Comparison of ENCODE assay signal across 13 mouse cellular contexts in the genomic region with DNA sequence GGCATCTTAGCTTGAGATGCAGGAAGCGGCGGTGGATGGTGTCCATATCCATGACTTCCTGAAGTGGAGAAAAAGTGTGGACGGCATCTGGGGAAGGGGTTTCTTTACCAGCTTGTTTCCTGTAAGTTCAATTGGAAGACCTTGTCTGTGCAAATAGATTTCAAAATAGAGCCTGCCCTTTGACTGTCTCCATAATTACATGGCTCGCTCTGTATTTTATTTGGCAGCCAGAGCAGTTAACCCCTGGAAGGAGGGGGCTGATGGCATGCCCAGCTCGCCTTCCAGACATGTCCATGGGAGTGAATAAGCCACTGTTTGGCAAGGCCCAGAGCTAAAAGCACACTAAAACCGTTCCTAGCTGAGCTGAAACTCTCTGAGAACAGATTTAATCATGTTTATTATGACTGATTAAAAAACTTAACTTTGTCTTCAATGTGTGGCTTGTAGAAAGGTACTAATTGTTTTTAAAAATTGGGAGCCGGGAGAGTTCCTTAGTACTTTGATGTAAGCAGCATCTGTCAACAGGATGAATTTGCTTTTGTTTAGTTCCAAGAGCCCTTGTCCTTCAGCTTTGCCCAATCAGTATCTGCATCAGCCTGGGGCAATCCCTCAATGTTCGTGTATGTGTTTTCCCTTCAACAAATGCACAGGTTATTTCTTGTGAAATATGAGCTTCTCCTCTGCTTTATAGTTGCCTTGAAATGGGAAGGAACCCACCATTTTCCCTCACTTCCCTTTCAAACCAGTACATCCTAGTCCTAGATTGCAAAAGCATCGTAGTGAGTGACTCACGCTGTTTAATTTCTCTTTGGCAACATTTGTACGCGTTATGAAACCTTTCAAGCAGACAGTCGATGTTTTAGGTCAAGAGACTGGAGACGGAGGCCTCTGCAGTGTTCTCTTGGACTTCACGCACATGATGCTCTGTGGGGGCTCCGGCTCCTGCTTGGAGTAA. TPM values are rescaled to one million over a fixed set of nuclear protein-coding genes. Genes with fewer than 3 reads are reported as not detected.
A peak's percentile ranks its signal among the peaks of the same experiment; 100 is the strongest.
DNase-seq lines count a peak whose midpoint lies in the region; ATAC-seq and TF ChIP-seq lines count a peak whose summit lies in the region.
"Had no signal": no experiment of that assay in that cellular context is flagged by ENCODE, and none has a peak within 500 bp of the region (broad histone marks: within the 10 kb centered on the region; RNA-seq: fewer than 3 reads in every experiment).

No protein-coding gene starts in this region.

- H3K36me3 ChIP-seq in forebrain, embryonic 10.5 days (replicated peaks), result no peaks in the 10 kb centered on the region
- H3K36me3 ChIP-seq in forebrain, embryonic 13.5 days (ENCODE audit: poor library complexity, severe bottlenecking), result no peaks in the 10 kb centered on the region
- no peaks in the 10 kb centered on the region for H3K36me3 ChIP-seq in limb, embryonic 11.5 days (ENCODE audit: control insufficient read depth, insufficient read depth, low read length)
- H3K36me3 ChIP-seq: midbrain, embryonic 10.5 days had no signal

- no peak for DNase-seq in forebrain, embryonic 10.5 days (ENCODE audit: extremely low spot score, low spot score)
- peak; percentile 39 for DNase-seq in 3134 (ENCODE audit: extremely low read depth, insufficient read length, low spot score)
- peak; percentile 64 for DNase-seq in brain, embryonic 14.5 days (ENCODE audit: low read depth)
- DNase-seq in limb, embryonic 11.5 days (ENCODE audit: low spot score), result no peak
- no peak for DNase-seq in spleen, postnatal 4 days (ENCODE audit: low spot score in 2 of 2)
- DNase-seq in gastrocnemius, postnatal 25 days, result no peak
- DNase-seq in left cerebral cortex, postnatal 10 days (ENCODE audit: extremely low spot score in 1 of 2, low spot score in 2 of 2), result no peak
- DNase-seq: cerebellum, postnatal 25 days had no signal

- peak overlapping the region; percentile 51; the same call in 1 of the 2 replicates for H3K27ac ChIP-seq in forebrain, embryonic 10.5 days
- no peak overlapping the region; the same call in 1 of the 2 replicates for H3K27ac ChIP-seq in forebrain, embryonic 13.5 days
- H3K27ac ChIP-seq in limb, embryonic 11.5 days (replicated peaks; ENCODE audit: low read depth, low read length), result no peak overlapping the region; the same call in 1 of the 2 replicates
- H3K27ac ChIP-seq: midbrain, embryonic 10.5 days had no signal

- intact Hi-C loops in left cerebral cortex, postnatal 10 days (cut with DNase I), result no loop called here

- H3K4me2 ChIP-seq in forebrain, embryonic 13.5 days, result no peak overlapping the region
- H3K4me2 ChIP-seq in limb, embryonic 11.5 days (ENCODE audit: low read depth, severe bottlenecking), result no peak overlapping the region
- H3K4me2 ChIP-seq: heart, embryonic 11.5 days had no signal

- H3K27me3 ChIP-seq in forebrain, embryonic 10.5 days (ENCODE audit: poor library complexity, severe bottlenecking), result no peaks in the 10 kb centered on the region
- no peaks in the 10 kb centered on the region for H3K27me3 ChIP-seq in forebrain, embryonic 13.5 days
- no peaks in the 10 kb centered on the region for H3K27me3 ChIP-seq in limb, embryonic 11.5 days (ENCODE audit: control insufficient read depth, insufficient read depth, low read length)

- 71% methylated on average over 16 of the region's 16 CpGs for WGBS in forebrain, embryonic 10.5 days
- WGBS in forebrain, embryonic 13.5 days, result 58% methylated on average over 16 of the region's 16 CpGs
- 63% methylated on average over 16 of the region's 16 CpGs for WGBS in limb, embryonic 11.5 days

- TF ChIP-seq POLR2A in brain, embryonic 14.5 days (IDR thresholded peaks at IDR 0.05; ENCODE audit: borderline replicate concordance, extremely low read depth, insufficient read depth, insufficient read length, poor library complexity, severe bottlenecking), result no peak

- H3K4me3 ChIP-seq in forebrain, embryonic 10.5 days, result no peak overlapping the region
- no peak overlapping the region for H3K4me3 ChIP-seq in forebrain, embryonic 13.5 days
- no peak overlapping the region for H3K4me3 ChIP-seq in limb, embryonic 11.5 days (ENCODE audit: low read depth, low read length)
- H3K4me3 ChIP-seq: midbrain, embryonic 10.5 days had no signal

- peaks cover 35% of the 10 kb centered on the region for H3K4me1 ChIP-seq in forebrain, embryonic 10.5 days
- H3K4me1 ChIP-seq in forebrain, embryonic 13.5 days, result peaks cover 30% of the 10 kb centered on the region
- peaks cover 13% of the 10 kb centered on the region; the same call in 1 of the 2 replicates for H3K4me1 ChIP-seq in limb, embryonic 11.5 days (ENCODE audit: control insufficient read depth, insufficient read depth, low read length)

- TF ChIP-seq CTCF in brain, embryonic 14.5 days (IDR thresholded peaks at IDR 0.05; ENCODE audit: borderline replicate concordance, extremely low read depth, insufficient read depth, insufficient read length), result no peak

- no peak overlapping the region for H3K9ac ChIP-seq in forebrain, embryonic 13.5 days
- H3K9ac ChIP-seq in limb, embryonic 11.5 days (ENCODE audit: low read length), result peak overlapping the region; percentile 17; the same call in 1 of the 2 replicates

- no peak for ATAC-seq in forebrain, embryonic 13.5 days
- ATAC-seq in limb, embryonic 11.5 days (ENCODE audit: insufficient number of reproducible peaks, low FRiP score, low TSS enrichment, low read depth), result no peak
- ATAC-seq: CD4-positive, CD25-positive, alpha-beta regulatory T cell, adult 4 months; inflammation-experienced regulatory T-cells, adult 6 months had no signal

- no peaks in the 10 kb centered on the region for H3K9me3 ChIP-seq in forebrain, embryonic 10.5 days
- H3K9me3 ChIP-seq in forebrain, embryonic 13.5 days (replicated peaks), result no peaks in the 10 kb centered on the region
- H3K9me3 ChIP-seq in limb, embryonic 11.5 days (ENCODE audit: control insufficient read depth, low read length), result no peaks in the 10 kb centered on the region
- H3K9me3 ChIP-seq: midbrain, embryonic 10.5 days had no signal

RNA-seq across cellular contexts. Expression of gene Dlx1, which starts 28.4 kb away (rescaled TPM):
- polyA plus RNA-seq in forebrain, embryonic 10.5 days (2016; fragmentation: Nextera tagmentation; extraction: Ambion mirVana), result 32.5 and 32.9 TPM in 2 replicates
- polyA plus RNA-seq in forebrain, embryonic 13.5 days (2015; fragmentation: Nextera tagmentation; extraction: Ambion mirVana), result 278 and 287 TPM in 2 replicates
- 93.3 and 265 TPM in 2 replicates for polyA plus RNA-seq in brain, embryonic 14.5 days (2012; rRNA removed)
- polyA plus RNA-seq in limb, embryonic 11.5 days (2014; fragmentation: Nextera tagmentation; extraction: Ambion mirVana), result 5.8 and 6.3 TPM in 2 replicates
- total RNA-seq in gastrocnemius, postnatal 25 days (2021), result under 1 TPM in 1 of 2 experiments, not detected in 1; 0.13 TPM
- total RNA-seq in left cerebral cortex, postnatal 10 days (2021), result 10 to 100 TPM; 22.7 to 28.3 TPM
- polyA plus RNA-seq: CD4-positive, CD25-positive, alpha-beta regulatory T cell, adult 4 months; inflammation-experienced regulatory T-cells, adult 6 months had no signal

RNA-seq across cellular contexts. Expression of gene Metap1d, which starts 46.5 kb away (rescaled TPM):
- 26.7 and 27.9 TPM in 2 replicates for polyA plus RNA-seq in forebrain, embryonic 10.5 days (2016; fragmentation: Nextera tagmentation; extraction: Ambion mirVana)
- polyA plus RNA-seq in forebrain, embryonic 13.5 days (2015; fragmentation: Nextera tagmentation; extraction: Ambion mirVana), result 38.1 and 46.4 TPM in 2 replicates
- 42.5 and 77.8 TPM in 2 replicates for polyA plus RNA-seq in brain, embryonic 14.5 days (2012; rRNA removed)
- 32.6 and 34.3 TPM in 2 replicates for polyA plus RNA-seq in limb, embryonic 11.5 days (2014; fragmentation: Nextera tagmentation; extraction: Ambion mirVana)
- 10 to 100 TPM; 24.3 to 25.7 TPM for total RNA-seq in gastrocnemius, postnatal 25 days (2021)
- 10 to 100 TPM; 17.5 to 18.8 TPM for total RNA-seq in left cerebral cortex, postnatal 10 days (2021)

RNA-seq across cellular contexts. Expression of gene Dlx2, which starts 47.0 kb away (rescaled TPM):
- polyA plus RNA-seq in forebrain, embryonic 10.5 days (2016; fragmentation: Nextera tagmentation; extraction: Ambion mirVana), result 15.5 and 17.8 TPM in 2 replicates
- polyA plus RNA-seq in forebrain, embryonic 13.5 days (2015; fragmentation: Nextera tagmentation; extraction: Ambion mirVana), result 71.0 and 83.2 TPM in 2 replicates
- polyA plus RNA-seq in brain, embryonic 14.5 days (2012; rRNA removed), result 32.8 and 48.3 TPM in 2 replicates
- 5.6 and 7.3 TPM in 2 replicates for polyA plus RNA-seq in limb, embryonic 11.5 days (2014; fragmentation: Nextera tagmentation; extraction: Ambion mirVana)
- total RNA-seq in gastrocnemius, postnatal 25 days (2021), result not detected
- 1 to 10 TPM; 8.2 to 8.7 TPM for total RNA-seq in left cerebral cortex, postnatal 10 days (2021)
- polyA plus RNA-seq: CD4-positive, CD25-positive, alpha-beta regulatory T cell, adult 4 months; inflammation-experienced regulatory T-cells, adult 6 months had no signal

Comparison
In these comparisons a context has a peak if more than half of its experiments do, and no peak if none do; other contexts are left out.
1. DNase-seq: peak in 3134 (single experiment) and brain, embryonic 14.5 days (single experiment); none in forebrain, embryonic 10.5 days (single experiment), limb, embryonic 11.5 days (single experiment), spleen, postnatal 4 days (0 of 2), gastrocnemius, postnatal 25 days (single experiment) and left cerebral cortex, postnatal 10 days (0 of 2).